Mouse (Mus musculus): ENCODE results near the gene P2rx7.

DNA sequence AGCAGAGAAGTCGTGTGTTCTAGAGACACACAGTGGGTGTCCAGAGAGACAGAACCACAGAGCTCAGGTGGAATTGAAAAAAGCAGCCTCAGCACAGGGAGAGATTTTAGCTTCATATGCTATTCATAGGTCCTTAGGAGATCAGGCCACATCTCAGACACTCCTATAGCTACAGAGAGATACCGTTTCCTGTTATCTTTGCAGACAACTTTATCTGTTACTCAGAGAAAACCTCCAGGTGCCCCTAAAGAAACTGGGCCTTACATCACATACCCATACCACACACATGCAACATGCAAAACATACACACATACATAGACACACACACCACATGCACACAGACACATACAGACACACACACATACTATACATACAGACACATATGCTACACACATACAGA is 5.4 kb upstream of the P2rx7 start:
- TF ChIP-seq CTCF (conservative IDR thresholded peaks at IDR 0.05; ENCODE audit: insufficient read depth, insufficient read length, low read depth, low read length) (no peak), POLR2A (IDR thresholded peaks at IDR 0.05; ENCODE audit: low read depth, low read length) (no peak)
